Mouse (Mus musculus) limb, embryonic 15.5 days (tissue): ENCODE measurements around the gene Fbxl17. TPM values are rescaled to one million over a fixed set of nuclear protein-coding genes. Genes with fewer than 3 reads are reported as not detected.

Experiments
- ATAC-seq: fragments of 200-750 bp; cut with Nextera tagmentation; 2 replicates; pipeline ENCODE4 v1.8.0; 2017; ENCODE audit warnings: low read depth, moderate TSS enrichment; ENCODE audit not compliant: insufficient number of reproducible peaks, low FRiP score, low TSS enrichment
- H3K27ac ChIP-seq: fragments of 300-500 bp; sonication (generic); 2 replicates; pipeline ENCODE4 v1.5.1; 2015; ENCODE audit warnings: moderate library complexity, mild to moderate bottlenecking, inconsistent platforms
- H3K27me3 ChIP-seq: fragments of 300-500 bp; sonication (generic); 2 replicates; pipeline ENCODE4 v1.6.1; 2015; ENCODE audit warnings: inconsistent platforms
- H3K36me3 ChIP-seq: fragments of 300-500 bp; sonication (generic); 2 replicates; pipeline ENCODE4 v1.6.1; 2015; ENCODE audit warnings: inconsistent platforms
- H3K4me1 ChIP-seq: fragments of 300-500 bp; sonication (generic); 2 replicates; pipeline ENCODE4 v1.6.1; 2015; ENCODE audit warnings: inconsistent platforms
- H3K4me2 ChIP-seq: fragments of 300-500 bp; sonication (generic); 2 replicates; pipeline ENCODE4 v1.6.1; 2015; ENCODE audit warnings: mild to moderate bottlenecking, inconsistent platforms
- H3K4me3 ChIP-seq: fragments of 300-500 bp; sonication (generic); 2 replicates; pipeline ENCODE4 v1.5.1; 2015; ENCODE audit warnings: mild to moderate bottlenecking, inconsistent platforms
- H3K9ac ChIP-seq: fragments of 300-500 bp; sonication (generic); 2 replicates; pipeline ENCODE4 v1.6.1; 2015; ENCODE audit warnings: inconsistent platforms
- H3K9me3 ChIP-seq: fragments of 300-500 bp; sonication (generic); 2 replicates; pipeline ENCODE4 v1.6.1; 2016; ENCODE audit warnings: inconsistent platforms
- WGBS: fragments of 180-500 bp; shearing (Covaris S2); methylation state at CpG from one replicate; pipeline ENCODE4 v1.1.7; 2015; 5-methylcytosine and 5-hydroxymethylcytosine counted together
- polyA plus RNA-seq: library from polyadenylated mRNA; unstranded; fragments of >200 nt; fragmentation: Nextera tagmentation; extraction: Ambion mirVana; gene quantifications from 2 replicates; pipeline ENCODE4 v1.2.1, GENCODE M21; 2015

Fbxl17 gene
- polyA plus RNA-seq, 1 experiment from 2014 or later = 7.8 TPM

DNA sequence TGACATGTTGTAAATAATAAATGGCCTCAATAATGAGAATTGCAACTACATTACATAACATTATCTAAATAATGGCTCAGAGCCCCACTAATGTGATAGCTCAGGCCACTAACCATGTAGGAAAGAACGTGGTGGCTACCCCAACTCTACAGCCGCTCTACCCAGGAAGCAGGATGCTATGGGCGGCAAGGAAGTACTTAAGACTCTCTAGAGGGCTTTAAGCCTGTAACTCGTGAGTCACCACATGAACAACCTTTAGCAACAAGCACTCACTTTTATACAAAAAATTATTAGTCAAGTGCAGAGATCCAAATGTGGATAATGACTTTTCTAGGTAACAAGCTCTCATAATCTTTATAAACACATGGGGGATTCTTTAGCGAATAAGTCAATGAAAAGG lies 365.0 kb downstream of the Fbxl17 start:
- Histone ChIP-seq H3K4me1 (no peaks in the 10 kb centered on the region), H3K9me3 (no peaks in the 10 kb centered on the region), H3K36me3 (0 out of 2 replicates have a peak, but pooled peaks cover 4% of the 10 kb centered on the region), H3K27ac (no peak overlapping the region), H3K27me3 (no peaks in the 10 kb centered on the region), H3K4me2 (no peak overlapping the region), H3K9ac (no peak overlapping the region), H3K4me3 (no peak overlapping the region)
- no peak for ATAC-seq
- WGBS = 62% methylated on average over 5 of the region's 5 CpGs

DNA sequence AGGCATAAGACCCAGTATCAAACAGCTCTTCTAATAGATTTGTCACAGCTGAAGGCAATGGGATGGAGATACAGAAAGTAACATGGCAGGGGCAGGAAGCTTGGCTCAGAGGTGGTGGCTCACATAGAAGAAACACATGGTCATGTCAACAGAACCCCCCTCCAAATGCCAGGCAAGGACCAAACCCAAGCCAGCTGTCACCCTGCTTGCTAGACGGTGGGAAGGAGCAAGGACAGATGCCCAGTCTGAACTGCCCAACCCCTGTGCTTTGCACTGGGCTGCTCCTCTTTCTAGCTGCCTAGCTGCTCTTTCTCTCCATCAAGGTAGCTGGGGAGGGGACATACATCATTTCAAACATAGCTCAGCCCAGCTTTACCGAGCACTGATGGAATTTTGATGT lies 377.4 kb downstream of the Fbxl17 start:
- 66% methylated on average over 2 of the region's 2 CpGs for WGBS

DNA sequence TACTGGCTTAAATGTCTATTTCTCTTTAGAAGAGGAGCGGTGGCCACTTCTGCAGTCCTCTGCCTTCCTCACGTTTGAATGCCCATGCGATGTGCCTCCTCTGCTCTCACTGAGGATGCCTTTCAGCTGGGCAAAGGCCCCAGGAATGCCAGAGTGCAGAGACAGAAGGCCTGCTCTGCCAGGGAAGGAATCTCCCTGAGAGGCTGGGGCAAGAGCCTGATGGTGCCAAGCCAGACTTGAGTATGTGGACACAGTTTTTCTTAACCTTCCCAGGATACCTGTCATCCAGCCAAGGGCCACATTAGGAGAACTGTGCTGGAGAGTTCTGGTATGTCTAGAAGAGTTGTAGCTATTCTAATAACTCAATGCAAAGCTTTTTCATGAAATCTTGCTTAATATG lies 380.1 kb downstream of the Fbxl17 start:
- no peak overlapping the region for H3K4me3 ChIP-seq
- peaks cover 10% of the 10 kb centered on the region; the same call in 1 of the 2 replicates for H3K4me1 ChIP-seq
- no peak for ATAC-seq
- no peak overlapping the region for H3K27ac ChIP-seq
- H3K9me3 ChIP-seq = no peaks in the 10 kb centered on the region
- H3K36me3 ChIP-seq = no peaks in the 10 kb centered on the region
- no peak overlapping the region for H3K4me2 ChIP-seq
- no peak overlapping the region for H3K9ac ChIP-seq
- 86% methylated on average over 3 of the region's 3 CpGs for WGBS
- no peaks in the 10 kb centered on the region for H3K27me3 ChIP-seq

More for the DNA sequence above, 377.4 kb downstream of the Fbxl17 start:
- Histone ChIP-seq H3K36me3 (no peaks in the 10 kb centered on the region), H3K4me1 (peaks cover 5% of the 10 kb centered on the region; the same call in 1 of the 2 replicates), H3K27ac (no peak overlapping the region), H3K4me3 (no peak overlapping the region), H3K4me2 (no peak overlapping the region), H3K9me3 (no peaks in the 10 kb centered on the region), H3K9ac (no peak overlapping the region), H3K27me3 (no peaks in the 10 kb centered on the region)
- ATAC-seq = no peak

DNA sequence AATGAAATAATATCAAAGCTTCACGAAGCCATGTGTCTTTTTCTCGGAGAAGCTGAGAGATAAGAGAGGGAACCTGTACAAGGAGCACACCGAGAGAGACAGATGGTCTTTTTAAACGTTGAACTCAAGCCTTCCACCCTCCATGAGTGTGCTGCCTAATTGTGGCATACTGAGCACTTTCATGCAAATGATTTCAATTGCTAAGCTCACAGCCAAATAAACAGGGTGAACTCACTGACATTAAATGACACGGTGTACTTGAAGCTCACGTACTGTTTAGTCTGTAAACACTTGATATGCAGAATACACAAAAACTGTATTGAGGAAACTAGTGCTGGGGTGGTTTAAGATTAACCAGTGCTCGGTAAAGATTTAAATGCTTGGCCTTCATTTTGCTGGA lies 380.7 kb downstream of the Fbxl17 start:
- peaks cover 10% of the 10 kb centered on the region; the same call in 1 of the 2 replicates for H3K4me1 ChIP-seq
- no peak overlapping the region for H3K4me2 ChIP-seq
- H3K27ac ChIP-seq = no peak overlapping the region
- H3K9me3 ChIP-seq = no peaks in the 10 kb centered on the region
- H3K9ac ChIP-seq = no peak overlapping the region
- H3K4me3 ChIP-seq = no peak overlapping the region
- no peaks in the 10 kb centered on the region for H3K27me3 ChIP-seq
- H3K36me3 ChIP-seq = no peaks in the 10 kb centered on the region
- 76% methylated on average over 7 of the region's 7 CpGs for WGBS
- ATAC-seq = no peak

DNA sequence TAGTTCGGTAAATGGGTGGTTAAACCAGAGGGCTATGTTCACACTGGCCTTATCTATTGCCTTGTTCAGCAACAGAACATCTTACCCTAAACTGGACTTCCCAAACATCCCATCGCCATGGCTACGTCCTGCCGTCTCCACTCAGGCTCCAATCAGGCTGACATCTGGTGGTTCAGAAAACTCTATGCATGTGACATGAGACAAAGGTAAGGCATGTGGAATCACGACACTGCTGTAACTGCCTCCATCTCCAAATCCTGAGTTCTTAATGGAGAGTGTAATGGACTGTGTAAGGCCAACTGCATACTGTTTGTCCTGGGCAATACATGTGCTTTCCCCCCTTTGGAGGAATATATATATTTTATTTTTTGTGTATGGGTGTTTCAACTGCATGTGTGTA lies 382.7 kb downstream of the Fbxl17 start:
- no peak overlapping the region for H3K4me2 ChIP-seq
- H3K9ac ChIP-seq = no peak overlapping the region
- H3K27me3 ChIP-seq = no peaks in the 10 kb centered on the region
- H3K4me3 ChIP-seq = no peak overlapping the region
- H3K36me3 ChIP-seq = no peaks in the 10 kb centered on the region
- H3K9me3 ChIP-seq = no peaks in the 10 kb centered on the region
- WGBS = 78% methylated on average over 5 of the region's 5 CpGs
- no peak for ATAC-seq
- H3K4me1 ChIP-seq = peaks cover 10% of the 10 kb centered on the region; the same call in 1 of the 2 replicates
- peak overlapping the region; percentile 13; the same call in 1 of the 2 replicates for H3K27ac ChIP-seq

- WGBS = 84% methylated on average over 19 of the region's 19 CpGs
- Histone ChIP-seq H3K27me3 (no peaks in the 10 kb centered on the region), H3K4me2 (no peak overlapping the region), H3K9ac (no peak overlapping the region), H3K27ac (no peak overlapping the region), H3K36me3 (no peaks in the 10 kb centered on the region), H3K4me3 (no peak overlapping the region), H3K4me1 (peaks cover 7% of the 10 kb centered on the region; the same call in 1 of the 2 replicates), H3K9me3 (no peaks in the 10 kb centered on the region)
- ATAC-seq = no peak
These were observed 385.3 kb downstream of the Fbxl17 start for GRCm38 (mm10) chr17:63114399-63115085.

DNA sequence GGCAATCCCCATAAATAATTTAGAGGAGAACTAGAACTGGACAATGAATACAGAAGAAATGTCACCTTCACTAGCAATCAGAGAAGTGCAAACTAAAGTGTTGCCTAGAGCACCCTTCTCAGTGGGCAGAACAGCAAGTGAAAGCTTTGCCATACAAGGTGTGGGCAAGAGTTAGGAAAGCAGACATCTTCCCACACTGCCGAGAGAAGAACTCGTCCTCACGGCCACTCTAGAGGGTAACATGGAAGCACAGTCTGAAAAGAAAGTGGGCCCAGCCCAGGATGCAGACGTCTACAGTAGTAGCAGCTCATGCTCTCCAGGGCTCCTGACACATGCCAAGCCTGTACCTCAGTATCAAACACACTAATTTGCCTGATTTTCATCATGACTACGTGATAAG lies 387.0 kb downstream of the Fbxl17 start:
- Histone ChIP-seq H3K4me1 (peaks cover 7% of the 10 kb centered on the region; the same call in 1 of the 2 replicates), H3K27me3 (no peaks in the 10 kb centered on the region), H3K4me2 (no peak overlapping the region), H3K36me3 (no peaks in the 10 kb centered on the region), H3K9ac (no peak overlapping the region), H3K9me3 (no peaks in the 10 kb centered on the region), H3K4me3 (no peak overlapping the region), H3K27ac (no peak overlapping the region)
- ATAC-seq = no peak
- 78% methylated on average over 5 of the region's 5 CpGs for WGBS

DNA sequence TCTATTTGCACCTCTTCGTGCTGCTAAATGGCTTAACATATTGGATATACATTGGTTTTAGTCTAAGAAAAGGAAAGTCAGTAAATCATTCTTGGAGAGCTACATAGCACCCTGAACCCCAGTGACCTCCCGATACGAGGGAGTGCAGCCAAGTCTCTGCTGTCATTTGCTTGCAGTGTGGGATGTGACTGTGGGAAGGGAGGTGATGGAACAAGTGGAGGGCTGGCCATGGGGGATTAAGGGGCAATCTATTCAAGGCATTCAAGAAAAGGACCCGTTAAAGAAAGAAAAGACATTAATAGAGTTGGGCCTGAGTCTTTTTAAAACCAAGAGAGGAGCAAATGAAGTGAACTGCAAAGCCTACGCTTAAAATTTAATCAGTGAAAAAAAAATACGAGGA lies 388.8 kb downstream of the Fbxl17 start:
- Histone ChIP-seq H3K36me3 (no peaks in the 10 kb centered on the region), H3K9me3 (no peaks in the 10 kb centered on the region), H3K27ac (no peak overlapping the region), H3K9ac (no peak overlapping the region), H3K4me1 (peaks cover 2% of the 10 kb centered on the region; the same call in 1 of the 2 replicates), H3K4me3 (no peak overlapping the region), H3K4me2 (no peak overlapping the region), H3K27me3 (no peaks in the 10 kb centered on the region)
- 68% methylated on average over 6 of the region's 6 CpGs for WGBS
- ATAC-seq = no peak

GRCm38 (mm10) chr17:63110211-63110755 lies 389.5 kb downstream of the Fbxl17 start:
- H3K9ac ChIP-seq = no peak overlapping the region
- H3K4me3 ChIP-seq = no peak overlapping the region
- 79% methylated on average over 7 of the region's 7 CpGs for WGBS
- no peaks in the 10 kb centered on the region for H3K27me3 ChIP-seq
- no peak overlapping the region for H3K4me2 ChIP-seq
- no peaks in the 10 kb centered on the region for H3K9me3 ChIP-seq
- H3K36me3 ChIP-seq = no peaks in the 10 kb centered on the region
- ATAC-seq = no peak
- H3K27ac ChIP-seq = no peak overlapping the region
- peaks cover 2% of the 10 kb centered on the region; the same call in 1 of the 2 replicates for H3K4me1 ChIP-seq

- no peaks in the 10 kb centered on the region for H3K27me3 ChIP-seq
- no peak for ATAC-seq
- no peak overlapping the region for H3K4me3 ChIP-seq
- no peaks in the 10 kb centered on the region for H3K36me3 ChIP-seq
- 83% methylated on average over 5 of the region's 5 CpGs for WGBS
- H3K9ac ChIP-seq = no peak overlapping the region
- no peak overlapping the region for H3K27ac ChIP-seq
- no peaks in the 10 kb centered on the region for H3K9me3 ChIP-seq
- no peak overlapping the region for H3K4me2 ChIP-seq
- H3K4me1 ChIP-seq = no peaks in the 10 kb centered on the region
These were observed 391.8 kb downstream of the Fbxl17 start for GRCm38 (mm10) chr17:63108035-63108434.

DNA sequence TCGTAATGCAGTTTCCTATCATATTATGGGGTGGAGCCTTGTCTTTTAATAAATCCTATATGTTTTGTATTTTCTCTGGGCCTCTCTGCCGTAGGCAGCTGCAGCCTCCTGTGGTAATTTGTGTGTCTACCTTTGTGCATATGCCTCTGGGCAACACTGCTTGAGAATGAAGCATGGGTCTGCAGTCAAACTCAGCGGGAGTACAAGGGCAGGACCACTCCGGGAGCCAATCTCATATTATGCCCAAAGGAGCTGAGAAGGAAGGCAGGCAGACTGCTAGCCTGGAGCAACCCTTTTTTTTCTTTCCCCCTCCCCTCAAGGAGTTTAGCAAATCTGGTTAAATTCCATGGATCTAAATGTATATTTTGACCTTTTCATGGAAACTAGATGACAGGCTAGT lies 392.3 kb downstream of the Fbxl17 start:
- H3K4me3 ChIP-seq = no peak overlapping the region
- H3K36me3 ChIP-seq = no peaks in the 10 kb centered on the region
- H3K4me1 ChIP-seq = no peaks in the 10 kb centered on the region
- H3K9me3 ChIP-seq = no peaks in the 10 kb centered on the region
- no peak overlapping the region for H3K9ac ChIP-seq
- 55% methylated on average over 4 of the region's 4 CpGs for WGBS
- H3K27me3 ChIP-seq = no peaks in the 10 kb centered on the region
- no peak overlapping the region for H3K4me2 ChIP-seq
- H3K27ac ChIP-seq = no peak overlapping the region
- no peak for ATAC-seq

DNA sequence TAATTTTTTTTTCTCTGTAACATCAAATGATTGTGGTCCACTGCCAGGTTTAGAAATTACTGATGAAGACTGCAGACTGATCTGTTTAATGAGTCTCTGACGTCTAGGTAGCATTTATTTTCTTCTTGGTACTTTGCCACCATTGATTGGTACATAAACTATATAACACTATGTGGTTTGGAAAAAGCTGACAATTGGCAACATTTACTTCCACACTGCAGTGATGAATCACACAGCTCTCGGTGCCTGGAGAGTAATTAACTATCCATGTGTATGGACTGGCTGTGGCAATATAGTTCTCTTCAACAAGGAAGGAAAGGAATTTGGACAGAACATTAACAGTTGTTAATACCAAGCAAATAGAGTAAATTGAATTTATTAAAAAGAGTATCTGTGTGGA lies 404.3 kb downstream of the Fbxl17 start:
- H3K9me3 ChIP-seq = no peaks in the 10 kb centered on the region
- H3K27me3 ChIP-seq = no peaks in the 10 kb centered on the region
- no peak for ATAC-seq
- WGBS = 36% methylated on average over 2 of the region's 2 CpGs
- H3K27ac ChIP-seq = no peak overlapping the region
- H3K4me3 ChIP-seq = no peak overlapping the region
- no peaks in the 10 kb centered on the region for H3K36me3 ChIP-seq
- H3K4me2 ChIP-seq = no peak overlapping the region
- H3K4me1 ChIP-seq = no peaks in the 10 kb centered on the region
- H3K9ac ChIP-seq = no peak overlapping the region
